Mouse (Mus musculus): ENCODE data around the gene Psmc3. TPM values are rescaled to one million over a fixed set of nuclear protein-coding genes. Genes with fewer than 3 reads are reported as not detected.

Gene Psmc3
- polyA plus RNA-seq, 1 experiment, result 205 TPM

DNA sequence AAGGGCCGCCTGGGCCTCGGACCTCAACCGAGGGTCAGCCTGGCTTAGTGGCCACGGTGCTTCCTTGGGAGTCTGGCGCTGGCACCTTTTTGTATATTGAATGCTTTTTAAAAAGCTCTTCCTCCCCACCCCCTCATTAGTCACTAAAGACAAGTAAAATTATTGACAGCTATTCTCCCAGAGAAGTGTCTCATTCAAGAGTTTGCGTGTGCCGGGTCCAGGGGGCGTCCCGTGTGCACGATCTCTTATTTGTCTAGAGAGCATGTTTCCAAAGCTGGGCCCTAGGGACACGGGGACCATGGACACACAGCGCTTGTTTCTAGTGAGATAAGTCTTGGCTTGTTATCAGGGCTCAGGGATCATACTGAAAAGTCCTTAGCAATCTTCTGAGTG, 61.8 kb downstream of the Psmc3 start:
- H3K4me1 ChIP-seq (ENCODE audit: control insufficient read depth, insufficient read depth, low read length), result no peaks in the 10 kb centered on the region
- TF ChIP-seq CTCF (IDR thresholded peaks at IDR 0.05; ENCODE audit: extremely low read depth, insufficient read depth, low read length), result no peak
- no peak for TF ChIP-seq POLR2A (IDR thresholded peaks at IDR 0.05; ENCODE audit: extremely low read depth, insufficient read depth, low read length)
- no peak overlapping the region for H3K27ac ChIP-seq (ENCODE audit: insufficient read depth, low read length)
- no peak overlapping the region for H3K4me3 ChIP-seq (ENCODE audit: insufficient read depth, low read length)

Other genes starting within 250 kb of the Psmc3 start
- 135 and 140 TPM in 2 replicates for gene Mtch2, start 206.9 kb upstream of the Psmc3 start, polyA plus RNA-seq (2012; rRNA removed)
- gene C1qtnf4, start 168.1 kb upstream of the Psmc3 start, polyA plus RNA-seq (2012; rRNA removed), result 363 and 369 TPM in 2 replicates
- gene Kbtbd4, start 149.3 kb upstream of the Psmc3 start, polyA plus RNA-seq (2012; rRNA removed), result 25.3 and 28.1 TPM in 2 replicates
- gene Ndufs3, start 149.2 kb upstream of the Psmc3 start, polyA plus RNA-seq (2012; rRNA removed), result 222 and 229 TPM in 2 replicates
- 102 and 107 TPM in 2 replicates for gene Celf1, start 113.6 kb upstream of the Psmc3 start, polyA plus RNA-seq (2012; rRNA removed)
- gene Rapsn, start 18.4 kb upstream of the Psmc3 start, polyA plus RNA-seq (2012; rRNA removed), result 0.61 and 1.9 TPM in 2 replicates
- gene Slc39a13, start 16.4 kb downstream of the Psmc3 start, polyA plus RNA-seq (2012; rRNA removed), result 51.3 and 54.7 TPM in 2 replicates
- 9.3 and 10.6 TPM in 2 replicates for gene Spi1, start 28.4 kb downstream of the Psmc3 start, polyA plus RNA-seq (2012; rRNA removed)
- 0.89 and 0.98 TPM in 2 replicates for gene Mybpc3, start 64.1 kb downstream of the Psmc3 start, polyA plus RNA-seq (2012; rRNA removed)
- gene Madd, start 129.8 kb downstream of the Psmc3 start, polyA plus RNA-seq (2012; rRNA removed), result 152 and 178 TPM in 2 replicates
- 8.2 and 8.3 TPM in 2 replicates for gene Nr1h3, start 148.8 kb downstream of the Psmc3 start, polyA plus RNA-seq (2012; rRNA removed)
- gene Acp2, start 148.9 kb downstream of the Psmc3 start, polyA plus RNA-seq (2012; rRNA removed), result 34.2 and 35.3 TPM in 2 replicates
- gene Ddb2, start 183.0 kb downstream of the Psmc3 start, polyA plus RNA-seq (2012; rRNA removed), result 37.4 and 41.3 TPM in 2 replicates
- gene Pacsin3, start 201.9 kb downstream of the Psmc3 start, polyA plus RNA-seq (2012; rRNA removed), result 90.4 and 100 TPM in 2 replicates
- gene Arfgap2, start 211.0 kb downstream of the Psmc3 start, polyA plus RNA-seq (2012; rRNA removed), result 32.7 and 34.9 TPM in 2 replicates